Mouse (Mus musculus): ENCODE results near the gene 9130023H24Rik.
A peak's percentile ranks its signal among the peaks of the same experiment; 100 is the strongest.

Gene 9130023H24Rik

GRCm38 (mm10) chr7:128237927-128238778, at the start of gene 9130023H24Rik:
Gene 9130023H24Rik (minus strand): TSS chr7:128238031.
- DNase-seq = peak; percentile 99 to 100

DNA sequence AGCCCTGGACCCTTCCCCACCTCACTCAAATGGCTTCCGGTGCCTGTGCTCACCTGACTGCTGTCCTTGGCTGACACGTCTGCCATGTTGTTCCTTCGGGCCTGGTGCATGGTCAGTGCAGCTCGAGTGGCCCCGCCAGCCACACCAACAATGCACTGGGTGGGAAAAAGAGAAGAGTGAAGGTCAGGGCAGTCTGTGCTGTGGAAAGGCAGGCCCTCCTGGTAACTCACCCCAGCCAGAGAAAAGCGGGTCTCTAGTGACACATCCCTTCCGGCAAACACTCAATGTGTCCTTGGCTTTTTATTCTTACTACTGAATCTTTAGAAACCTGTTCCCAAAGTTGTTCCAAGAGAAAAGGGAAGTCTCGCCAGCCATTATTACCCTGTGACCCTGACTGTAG, 47.2 kb upstream of the 9130023H24Rik start:
- DNase-seq = no peak

DNA sequence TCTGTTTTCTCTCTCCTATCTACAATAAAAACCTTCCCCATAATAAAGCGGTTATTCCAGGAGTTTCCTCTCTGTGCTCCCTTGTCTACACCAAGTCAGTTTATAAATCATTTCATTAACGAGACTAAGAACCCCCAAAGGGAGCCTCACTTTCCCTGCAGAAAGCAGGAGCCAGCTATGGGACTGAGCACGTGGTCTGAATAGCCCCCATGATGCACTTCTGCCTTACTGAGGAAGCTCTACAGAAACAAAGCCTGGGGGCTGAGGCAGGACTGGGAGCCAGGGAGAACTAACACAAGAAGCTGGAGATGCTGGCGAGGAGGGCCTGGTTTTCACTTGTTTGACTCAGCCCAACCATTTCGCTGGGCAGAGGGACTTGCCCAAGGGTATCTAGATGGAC, 46.2 kb upstream of the 9130023H24Rik start:
- DNase-seq = no peak

- no peak for DNase-seq
Observed at GRCm38 (mm10) chr7:128282532-128283244, 44.9 kb upstream of the 9130023H24Rik start.

GRCm38 (mm10) chr7:128281765-128282164, 43.9 kb upstream of the 9130023H24Rik start:
- no peak for DNase-seq

DNA sequence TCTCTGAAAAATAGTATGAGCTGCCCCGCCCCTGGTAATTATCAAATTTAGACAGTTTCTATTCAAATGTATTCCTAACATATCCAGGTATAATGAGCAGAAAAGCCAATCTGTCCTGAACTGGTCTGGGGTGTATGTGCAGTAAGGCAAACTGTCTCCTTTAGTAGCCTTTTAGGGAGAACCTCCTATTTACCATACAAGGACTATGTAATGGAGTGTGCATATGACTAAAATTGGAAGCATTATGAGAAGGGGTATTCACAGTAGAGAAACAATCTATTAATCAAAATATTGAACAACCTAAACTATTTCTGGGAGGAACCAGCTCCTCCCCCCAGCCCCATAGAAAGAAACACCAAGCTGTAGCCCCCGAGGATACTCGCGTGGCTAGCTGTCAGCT, 41.9 kb upstream of the 9130023H24Rik start:
- DNase-seq = no peak

GRCm38 (mm10) chr7:128276051-128276450, 38.2 kb upstream of the 9130023H24Rik start:
- DNase-seq = no peak

GRCm38 (mm10) chr7:128271496-128271895, 33.7 kb upstream of the 9130023H24Rik start:
- no peak for DNase-seq

- DNase-seq = no peak
Observed at GRCm38 (mm10) chr7:128270431-128270850, 32.6 kb upstream of the 9130023H24Rik start.

GRCm38 (mm10) chr7:128267813-128268212, 30.0 kb upstream of the 9130023H24Rik start:
- no peak for DNase-seq

DNA sequence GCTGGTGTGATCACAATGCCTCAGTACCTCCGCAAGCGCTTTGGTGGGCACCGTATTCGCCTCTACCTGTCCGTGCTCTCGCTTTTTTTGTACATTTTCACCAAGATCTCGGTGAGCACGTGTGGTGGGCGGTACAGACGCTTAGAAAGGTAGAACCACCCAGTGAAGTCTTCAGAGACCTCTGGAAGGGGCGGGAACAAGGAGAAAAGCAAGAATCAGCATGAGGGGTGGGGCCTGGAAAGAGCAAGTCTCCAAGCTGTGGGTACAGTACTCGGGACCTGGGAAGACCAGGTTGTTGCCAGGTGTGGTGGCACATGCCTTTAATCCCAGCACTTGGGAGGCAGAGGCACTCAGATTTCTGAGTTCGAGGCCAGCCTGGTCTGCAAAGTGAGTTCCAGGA, 29.6 kb upstream of the 9130023H24Rik start:
- DNase-seq = no peak

DNA sequence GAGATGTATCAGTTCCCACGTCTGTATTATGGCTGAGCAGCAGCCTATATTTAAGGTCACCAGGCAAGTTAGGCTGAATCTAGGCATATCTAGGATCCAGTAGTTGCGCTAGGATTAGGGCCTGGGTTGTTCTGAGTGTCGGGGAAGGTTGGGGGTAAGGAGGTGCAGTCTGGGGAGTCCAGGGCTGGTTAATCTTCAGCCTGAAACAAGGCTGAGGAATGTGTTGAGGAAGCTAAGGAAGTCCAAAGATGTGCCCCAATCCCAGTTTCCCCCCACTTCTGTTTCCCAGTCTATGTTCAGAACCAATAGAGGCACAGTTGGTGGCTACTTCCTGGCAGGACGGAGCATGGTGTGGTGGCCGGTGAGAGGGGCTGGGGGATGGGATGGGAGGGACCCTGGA, 28.2 kb upstream of the 9130023H24Rik start:
- DNase-seq = no peak

GRCm38 (mm10) chr7:128265411-128265810, 27.6 kb upstream of the 9130023H24Rik start, which contains the start of gene Slc5a2:
Gene Slc5a2 (plus strand): TSS chr7:128265657.
- no peak for DNase-seq

- DNase-seq = peak in 1 of 2 experiments; percentile 45
Observed at GRCm38 (mm10) chr7:128256783-128257334, 19.0 kb upstream of the 9130023H24Rik start.

- no peak for DNase-seq
Observed at GRCm38 (mm10) chr7:128255757-128256156, 17.9 kb upstream of the 9130023H24Rik start.

- no peak for DNase-seq
Observed at GRCm38 (mm10) chr7:128254978-128255377, 17.1 kb upstream of the 9130023H24Rik start.

DNA sequence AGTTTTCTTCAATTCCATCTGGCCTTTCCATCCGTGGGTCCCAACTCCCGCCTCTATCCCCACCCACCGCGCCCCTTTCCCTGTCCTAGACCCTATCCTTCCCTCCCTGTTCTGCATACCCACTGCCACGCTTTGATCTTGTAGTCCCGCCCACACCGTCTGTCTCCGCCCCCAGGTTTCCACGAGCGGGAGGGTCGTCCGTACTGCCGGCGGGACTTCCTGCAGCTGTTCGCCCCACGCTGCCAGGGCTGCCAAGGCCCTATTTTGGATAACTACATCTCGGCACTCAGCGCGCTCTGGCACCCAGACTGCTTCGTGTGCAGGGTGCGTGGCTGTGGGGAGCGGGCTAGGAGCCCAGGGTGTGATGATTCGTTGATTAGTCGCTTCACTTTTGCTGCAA, 14.8 kb upstream of the 9130023H24Rik start:
- DNase-seq = no peak

DNA sequence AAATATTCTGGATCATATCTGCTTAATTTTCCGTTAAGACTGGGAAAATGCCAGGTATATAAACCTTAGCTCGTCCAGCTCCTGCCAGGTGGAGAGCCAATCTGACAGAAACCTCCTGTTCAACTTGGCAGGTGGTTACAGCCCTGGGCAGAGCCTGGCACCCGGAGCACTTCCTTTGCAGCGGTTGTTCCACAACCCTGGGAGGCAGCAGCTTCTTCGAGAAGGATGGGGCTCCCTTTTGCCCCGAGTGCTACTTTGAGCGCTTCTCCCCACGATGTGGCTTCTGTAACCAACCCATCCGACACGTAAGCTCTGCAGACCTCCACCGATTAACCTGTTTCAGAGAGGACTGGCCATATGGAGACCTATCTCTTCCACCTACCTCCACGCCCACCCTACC, 14.1 kb upstream of the 9130023H24Rik start:
- peak in 1 of 2 experiments; percentile 2 for DNase-seq

DNA sequence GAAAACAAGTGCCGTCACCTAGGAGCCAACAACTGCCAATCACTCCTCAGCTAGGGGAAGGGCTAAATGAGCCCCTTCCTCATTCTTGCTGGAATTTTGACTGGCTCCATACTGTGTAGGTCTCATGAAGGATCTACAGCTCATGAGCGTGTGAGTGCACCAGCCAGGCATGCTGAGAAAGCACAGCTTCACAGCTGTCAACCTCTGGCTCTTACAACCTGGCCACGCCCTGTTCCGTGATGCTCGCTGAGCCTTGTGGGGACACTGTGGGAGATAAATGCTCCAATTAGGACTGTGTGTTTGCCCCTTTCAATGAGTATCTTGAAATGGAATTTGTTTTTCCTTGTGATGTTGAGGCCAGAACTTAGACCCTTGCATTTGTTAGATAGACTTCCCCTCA, 12.2 kb upstream of the 9130023H24Rik start:
- DNase-seq = peak in 1 of 2 experiments; percentile 1

- DNase-seq = no peak
Observed at GRCm38 (mm10) chr7:128248081-128249042, 10.5 kb upstream of the 9130023H24Rik start.

GRCm38 (mm10) chr7:128247443-128247842, 9.6 kb upstream of the 9130023H24Rik start:
- DNase-seq = peak; percentile 91 to 93

Data from lung, adult 18-20 months (tissue).